Mouse (Mus musculus): Measurements from ENCODE around the gene Rad23b.

- TF ChIP-seq USF2 (IDR thresholded peaks at IDR 0.05; ENCODE audit: borderline replicate concordance in 1 of 2, insufficient read depth in 1 of 2, low read depth in 1 of 2, low read length in 2 of 2) (no peak), EP300 (IDR thresholded peaks at IDR 0.05; ENCODE audit: low read depth in 1 of 2, low read length in 2 of 2) (peak; percentile 35 to 39; a peak in 1 of 4 replicates)
These were observed 10.9 kb upstream of the Rad23b start for GRCm38 (mm10) chr4:55338905-55339304.

All from MEL (cell line).